Mouse (Mus musculus): ENCODE results near the gene Syt16.

Gene Syt16

DNA sequence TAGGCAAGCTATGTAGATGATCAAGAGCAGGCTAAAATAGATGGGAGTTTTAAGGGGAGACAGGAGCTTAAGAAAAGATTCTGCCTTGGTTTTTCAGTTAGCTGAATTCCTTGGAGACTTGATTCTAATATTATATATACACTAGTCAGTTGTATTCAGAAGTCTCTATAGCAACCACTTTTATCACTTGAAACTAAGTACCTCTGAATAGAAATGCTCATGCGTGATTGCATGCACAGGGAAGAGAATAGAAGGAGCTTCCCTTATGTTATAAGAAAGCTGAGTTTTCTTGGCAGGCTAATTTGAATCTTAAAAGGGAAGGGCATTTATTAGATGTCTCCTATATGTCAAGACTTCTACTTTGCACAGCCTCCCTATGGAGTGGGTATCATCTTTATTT, 235.4 kb downstream of the Syt16 start:
- no peak for DNase-seq

DNA sequence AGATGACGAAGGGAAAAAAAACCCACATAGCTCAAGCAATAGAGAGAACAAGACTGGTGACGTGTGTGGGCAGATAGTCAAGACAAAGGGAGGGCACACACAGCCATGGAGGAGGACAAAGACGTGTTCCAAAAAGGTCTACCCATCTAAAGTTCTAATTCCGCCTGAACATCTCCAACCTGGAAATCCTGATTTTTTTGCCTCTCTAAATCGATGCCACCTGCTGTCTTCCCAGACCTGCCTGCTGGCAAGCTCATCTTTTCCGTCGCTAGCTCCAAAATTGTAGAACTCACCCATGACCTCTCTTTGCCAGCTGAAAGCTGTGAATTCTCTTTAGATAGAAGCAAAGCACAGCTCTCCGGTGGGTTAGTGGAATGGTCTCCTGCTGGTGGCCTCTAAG, 238.7 kb downstream of the Syt16 start:
- DNase-seq = no peak

GRCm38 (mm10) chr12:74238056-74238455, 240.6 kb downstream of the Syt16 start:
- DNase-seq = no peak

DNA sequence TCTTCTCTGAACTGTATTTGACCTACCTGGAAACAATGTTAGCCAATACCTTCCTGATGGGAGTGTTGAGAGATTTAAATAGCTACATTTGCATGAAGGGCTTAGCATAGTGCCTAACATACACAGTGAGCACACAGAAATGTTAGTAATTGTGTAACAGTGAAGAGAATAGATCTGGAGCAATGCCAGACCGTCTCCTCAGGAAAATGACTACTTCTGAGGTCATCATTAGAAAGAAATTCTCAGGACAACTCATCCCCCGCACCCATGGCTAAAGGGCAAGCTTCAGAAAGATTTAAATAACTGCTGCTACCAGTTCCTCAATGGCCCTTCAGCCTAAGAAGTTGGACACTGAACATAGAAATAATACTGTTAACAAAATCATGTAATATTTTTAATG, 241.3 kb downstream of the Syt16 start:
- no peak for DNase-seq

DNA sequence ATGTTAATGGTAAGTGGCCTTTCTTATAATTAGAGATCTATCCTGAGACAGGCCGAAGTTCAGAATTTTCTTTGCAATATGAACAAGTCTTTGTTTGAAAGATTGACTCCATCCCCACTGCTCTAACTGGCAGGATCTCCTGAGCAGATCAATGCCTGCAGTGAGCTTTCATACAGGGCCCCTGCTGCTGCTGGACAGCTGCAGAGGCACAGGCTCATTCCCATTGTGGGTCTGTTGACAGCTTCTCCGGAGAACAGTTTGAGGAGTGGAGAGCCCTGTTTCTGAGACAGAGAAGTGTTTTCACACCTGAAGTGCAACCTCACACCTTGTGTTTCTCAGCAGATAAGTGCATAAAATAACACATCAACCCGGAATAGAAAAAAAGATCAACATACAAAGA, 267.4 kb downstream of the Syt16 start:
- DNase-seq = no peak

GRCm38 (mm10) chr12:74267049-74267448, 269.6 kb downstream of the Syt16 start:
- no peak for DNase-seq

DNA sequence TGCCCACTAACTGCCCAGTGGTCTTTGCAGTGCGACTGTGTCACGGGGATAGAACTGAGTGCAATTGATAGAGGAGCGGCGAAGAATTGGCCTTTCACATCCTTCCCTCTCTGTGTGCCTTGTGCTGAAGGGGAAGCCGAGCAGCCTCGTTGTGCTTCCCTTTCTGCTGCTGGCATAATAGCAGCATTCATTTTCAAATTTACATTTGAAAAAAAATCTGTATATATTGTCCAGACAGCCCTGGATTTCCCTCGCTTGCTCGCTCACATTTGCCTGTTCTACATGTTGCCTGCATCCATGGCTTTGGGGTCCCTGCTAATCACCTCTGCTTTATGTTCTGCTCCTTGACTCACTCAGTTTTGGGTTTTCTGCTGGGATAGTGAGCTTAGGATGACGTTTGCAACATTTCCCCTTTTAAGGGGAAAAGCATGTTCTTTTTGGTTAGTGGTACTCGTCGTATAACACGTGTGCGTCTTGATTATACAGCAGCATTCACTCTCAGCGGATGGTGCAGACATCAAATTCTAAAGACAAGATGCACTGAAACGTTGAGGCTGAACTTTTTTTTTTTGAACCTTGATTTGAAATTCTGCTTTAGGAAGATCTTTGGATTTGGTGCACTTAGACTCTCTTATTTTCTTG, 271.3 kb downstream of the Syt16 start:
- no peak for DNase-seq

GRCm38 (mm10) chr12:74272545-74272944, 275.1 kb downstream of the Syt16 start:
- no peak for DNase-seq

DNA sequence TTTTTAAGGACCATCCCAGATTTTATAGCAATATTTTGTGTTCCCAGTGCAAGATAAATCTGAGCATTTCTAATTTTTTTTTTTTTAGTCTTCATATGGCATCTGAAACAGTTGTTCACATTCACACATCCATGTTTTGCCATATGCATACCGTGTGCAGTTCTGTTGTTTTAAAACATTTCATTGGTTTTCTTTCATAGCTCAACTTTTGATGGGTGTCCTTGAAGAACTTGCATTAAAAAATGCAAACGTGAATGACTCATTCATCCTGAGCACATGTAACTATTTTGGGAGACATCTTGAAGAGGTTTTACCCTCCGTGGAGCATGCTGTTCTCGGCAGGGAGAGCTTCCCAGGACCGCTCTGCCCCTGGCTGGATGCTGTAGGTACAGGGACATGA, 279.8 kb downstream of the Syt16 start:
- DNase-seq = no peak

GRCm38 (mm10) chr12:74281403-74281802, 283.9 kb downstream of the Syt16 start:
- no peak for DNase-seq

DNA sequence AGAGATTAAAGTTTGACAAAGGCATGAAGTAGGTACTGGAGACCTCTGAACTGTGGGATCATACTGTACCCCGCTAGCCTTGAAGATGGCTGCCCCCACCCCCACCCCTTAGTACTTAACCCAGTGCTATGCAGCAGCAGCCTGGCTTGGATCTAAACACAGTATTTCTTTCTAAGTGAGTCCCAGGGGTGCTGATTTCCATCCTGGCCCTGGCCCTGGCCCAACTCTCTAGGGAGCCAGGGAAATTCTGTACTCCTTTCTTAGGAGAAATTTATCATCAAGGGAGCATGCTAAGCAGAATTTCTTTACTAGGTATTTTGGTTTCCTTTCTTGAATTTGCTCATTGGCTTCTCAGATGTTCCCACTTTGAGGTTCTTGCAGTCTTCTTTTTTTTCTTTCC, 285.4 kb downstream of the Syt16 start:
- DNase-seq = no peak

DNA sequence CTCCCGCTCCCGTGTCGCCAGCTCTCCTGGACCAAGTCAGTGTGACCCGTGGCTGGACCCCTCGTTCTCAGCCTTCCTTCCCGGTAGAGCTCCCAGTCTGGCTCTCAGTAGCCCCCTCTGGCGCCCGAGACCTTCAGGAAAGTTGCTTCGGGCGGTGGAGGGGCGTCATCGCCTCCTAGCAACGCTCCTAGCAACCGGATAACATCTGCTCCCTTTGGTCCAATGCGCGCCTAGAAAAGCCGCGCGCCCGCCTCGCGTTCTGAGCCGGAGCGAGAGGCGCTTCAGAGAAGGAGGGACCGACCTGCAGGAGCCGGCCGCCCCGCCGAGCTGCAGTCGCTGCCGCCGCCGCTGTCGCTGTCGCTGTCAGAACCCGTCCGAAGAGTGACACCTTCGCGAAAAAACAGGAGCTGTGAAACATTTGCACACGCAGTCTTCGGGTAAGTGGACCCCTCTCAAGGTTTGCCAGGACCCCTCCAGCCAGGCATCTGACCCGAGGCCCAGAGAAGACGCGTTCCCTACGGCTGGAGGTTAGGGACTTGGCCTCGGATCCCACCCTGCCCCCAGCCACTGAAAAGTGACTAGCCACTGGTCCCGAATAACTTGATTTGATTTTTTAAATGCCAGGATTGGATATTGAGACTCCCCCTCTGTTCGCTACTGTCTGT, 286.7 kb downstream of the Syt16 start:
- DNase-seq = peak; percentile 36 to 53

- no peak for DNase-seq
Measured at GRCm38 (mm10) chr12:74284685-74285054, 287.2 kb downstream of the Syt16 start.

- no peak for DNase-seq
Measured at GRCm38 (mm10) chr12:74290983-74291382, 293.5 kb downstream of the Syt16 start.

DNA sequence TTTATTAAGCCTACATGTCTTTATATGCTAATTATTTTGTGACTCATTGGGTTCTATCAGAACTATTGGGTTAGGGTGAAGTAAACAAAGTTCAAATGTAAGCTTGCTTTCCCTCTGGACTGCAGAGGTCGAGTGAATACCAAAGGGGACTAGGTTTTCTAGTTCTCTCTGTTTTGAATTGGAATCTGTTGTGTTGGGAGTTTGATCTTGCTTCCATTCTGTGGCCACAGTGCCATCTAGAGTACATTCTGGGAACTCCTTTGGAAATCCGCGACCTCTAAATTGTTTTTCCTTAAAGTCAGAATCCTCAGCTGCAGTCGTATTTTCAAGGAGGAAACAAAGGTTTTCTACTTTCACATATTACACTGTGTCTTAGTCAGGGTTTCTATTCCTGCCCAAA, 296.2 kb downstream of the Syt16 start:
- DNase-seq = peak in 1 of 2 experiments; percentile 37

DNA sequence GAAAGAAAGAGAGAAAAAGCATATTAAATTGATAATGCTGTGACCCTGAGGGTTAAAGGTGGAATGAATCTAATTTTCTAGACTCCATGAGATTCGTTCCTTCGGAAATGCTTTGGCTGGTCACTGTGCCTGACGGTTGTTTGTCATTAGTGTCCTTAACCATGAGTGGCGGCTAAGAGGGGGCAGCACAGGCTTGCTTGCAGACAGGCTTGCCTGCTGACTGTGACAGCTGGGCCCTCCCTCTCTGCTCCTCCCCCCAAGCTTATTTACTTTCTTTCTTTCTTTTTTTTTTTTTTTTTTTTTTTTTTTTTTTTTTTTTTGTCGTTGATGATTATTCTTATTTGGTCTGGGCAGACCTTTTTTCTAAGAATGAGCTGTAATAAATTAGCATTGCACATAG, 298.9 kb downstream of the Syt16 start:
- DNase-seq = no peak

DNA sequence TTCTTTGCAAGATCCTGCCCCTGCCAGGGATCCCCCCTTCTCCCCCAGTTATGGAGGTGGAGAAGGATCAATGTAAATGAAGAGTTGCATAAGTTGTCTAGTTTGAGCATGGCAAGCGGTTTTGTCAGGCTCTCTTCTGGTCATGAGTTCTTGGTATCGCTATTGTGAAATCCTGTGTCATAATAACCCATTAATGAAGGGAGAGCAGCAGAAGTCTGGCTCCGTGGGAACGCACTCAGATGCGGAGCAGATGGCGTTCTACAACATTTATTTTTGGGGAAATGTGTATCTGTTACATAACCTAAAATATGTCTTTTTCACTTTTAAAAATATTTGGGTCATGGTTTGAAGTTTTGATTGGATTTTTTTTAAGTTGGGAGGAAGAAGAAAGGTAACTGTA, 304.1 kb downstream of the Syt16 start:
- DNase-seq = no peak

GRCm38 (mm10) chr12:74303418-74304294, 306.2 kb downstream of the Syt16 start:
- no peak for DNase-seq

DNA sequence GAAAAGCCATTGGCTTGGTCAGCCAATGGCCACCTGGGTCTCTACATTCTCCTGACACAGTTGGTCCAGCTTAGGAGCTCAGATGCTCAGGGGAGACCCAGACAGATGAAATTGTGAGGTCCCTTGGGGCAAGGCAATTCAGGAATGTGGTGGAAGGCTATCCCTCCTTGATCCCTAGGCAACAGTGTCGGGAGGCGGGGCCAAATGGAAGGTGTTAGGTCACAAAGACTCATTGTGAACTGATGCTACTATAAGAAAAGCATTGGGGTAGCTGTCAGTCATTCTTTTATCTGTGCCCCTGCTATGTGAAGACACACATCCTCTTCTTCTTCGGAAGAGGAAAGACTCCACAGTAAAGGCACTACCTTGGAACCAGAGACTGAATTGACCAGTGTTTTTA, 315.1 kb downstream of the Syt16 start:
- DNase-seq = no peak

DNA sequence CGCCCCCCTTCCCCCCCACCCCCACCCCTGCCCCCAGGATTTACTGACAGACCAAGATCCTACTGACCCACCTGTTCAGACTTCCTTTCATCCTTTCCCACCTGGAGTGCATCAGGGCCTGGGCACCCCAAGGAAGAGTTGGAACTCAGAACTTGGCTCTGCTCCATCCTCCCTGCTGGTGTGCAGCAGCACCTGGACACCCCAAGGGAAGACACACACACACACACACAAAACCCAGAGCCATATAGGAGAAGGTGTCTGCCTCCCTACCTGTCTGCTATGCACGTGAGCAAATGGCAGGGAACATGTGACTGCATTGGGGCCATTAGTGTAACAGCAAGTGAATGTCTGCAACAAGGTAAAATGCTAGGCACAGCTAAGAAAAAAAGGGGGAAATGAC, 317.8 kb downstream of the Syt16 start:
- DNase-seq = no peak

DNA sequence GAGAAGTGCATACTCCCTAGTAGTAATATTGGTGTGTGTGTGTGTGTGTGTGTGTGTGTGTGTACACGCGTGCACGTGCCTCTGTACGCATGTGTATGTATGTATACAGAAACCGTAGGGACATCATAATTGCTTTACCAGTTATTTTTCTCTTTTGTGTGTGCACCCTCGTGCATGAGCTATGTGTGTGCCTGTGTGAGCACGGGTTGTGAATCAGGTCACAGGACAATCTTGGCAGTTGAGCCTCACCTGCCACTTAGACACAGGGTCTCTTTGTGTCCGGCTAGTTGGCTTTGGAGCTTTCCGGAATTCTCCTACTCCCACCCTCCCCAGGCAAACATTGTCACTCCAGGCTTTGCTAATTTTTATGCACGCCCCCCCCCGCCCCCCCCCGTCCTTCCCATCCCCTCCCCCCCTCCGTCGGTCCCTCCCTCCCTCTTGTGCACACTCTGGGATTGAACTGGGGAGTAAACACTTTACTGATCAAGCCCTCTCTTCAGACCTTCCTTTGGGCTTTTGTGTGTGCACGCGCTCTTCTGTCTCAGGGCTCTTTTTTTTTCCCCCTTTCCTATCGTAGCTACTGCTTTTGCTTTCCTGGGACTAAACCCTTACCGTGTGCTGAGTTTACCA, 319.0 kb downstream of the Syt16 start, which contains the start of gene Gm11042:
Gm11042 (minus strand) TSS at position 51 of the 630 bp plus-strand sequence.
- no peak for DNase-seq

- DNase-seq = peak; percentile 72 to 81
Measured at GRCm38 (mm10) chr12:74316989-74317759, 319.7 kb downstream of the Syt16 start.

DNA sequence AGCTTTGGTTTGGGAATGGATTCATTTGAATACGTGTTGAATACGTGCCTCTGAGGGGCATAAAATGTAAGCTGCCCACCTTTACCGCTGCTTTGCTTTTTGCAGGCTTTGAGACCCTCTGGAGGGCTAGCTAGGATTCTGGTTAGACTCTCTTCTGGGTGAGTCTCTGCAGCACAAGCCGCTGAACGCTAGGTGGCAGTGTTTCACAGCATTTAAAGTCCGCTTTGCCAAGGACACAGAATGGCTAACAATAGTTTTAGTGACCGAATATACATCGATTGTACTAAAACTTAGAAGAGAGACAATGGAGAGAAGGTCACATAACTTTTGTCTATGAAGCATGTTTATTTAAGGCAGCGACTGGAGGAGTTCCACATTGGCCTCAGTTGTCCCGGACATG, 322.9 kb downstream of the Syt16 start:
- DNase-seq = peak; percentile 42 to 73

Data from kidney, postnatal 25 days (tissue).